Mouse (Mus musculus) cerebellum, adult 9-10 months (tissue): ENCODE results near the gene Ilf2.

ENCODE experiments used
- DNase-seq: peaks from one replicate; pipeline ENCODE4 v3.0.0; 2022

Ilf2 gene

DNA sequence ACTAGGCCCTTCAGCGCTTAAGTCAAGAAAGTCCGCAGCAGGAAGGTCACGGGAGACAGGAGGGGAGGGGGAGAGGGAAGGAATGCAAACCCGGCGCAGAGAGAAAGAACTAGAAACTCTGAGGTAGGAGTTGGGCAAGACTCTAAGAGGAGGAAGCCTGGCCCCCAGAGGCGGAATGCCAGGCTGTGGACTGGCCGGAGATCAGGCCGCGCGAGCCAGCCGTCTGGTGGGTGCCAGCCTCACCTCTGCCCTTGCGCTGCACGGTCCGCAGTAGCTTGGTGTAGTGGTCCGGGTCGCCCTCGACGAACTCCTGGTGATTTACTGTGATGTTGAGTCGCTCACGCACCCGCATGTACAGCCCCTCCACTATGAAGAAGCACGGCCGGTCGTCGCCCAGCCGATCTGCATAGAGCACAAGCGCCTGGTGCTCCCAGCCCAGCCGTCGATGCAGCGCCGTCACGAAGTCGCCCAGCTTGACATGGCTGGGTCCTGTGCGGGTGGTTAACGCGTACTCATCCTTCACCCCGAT lies 11.3 kb upstream of the Ilf2 start:
- DNase-seq, result no peak

DNA sequence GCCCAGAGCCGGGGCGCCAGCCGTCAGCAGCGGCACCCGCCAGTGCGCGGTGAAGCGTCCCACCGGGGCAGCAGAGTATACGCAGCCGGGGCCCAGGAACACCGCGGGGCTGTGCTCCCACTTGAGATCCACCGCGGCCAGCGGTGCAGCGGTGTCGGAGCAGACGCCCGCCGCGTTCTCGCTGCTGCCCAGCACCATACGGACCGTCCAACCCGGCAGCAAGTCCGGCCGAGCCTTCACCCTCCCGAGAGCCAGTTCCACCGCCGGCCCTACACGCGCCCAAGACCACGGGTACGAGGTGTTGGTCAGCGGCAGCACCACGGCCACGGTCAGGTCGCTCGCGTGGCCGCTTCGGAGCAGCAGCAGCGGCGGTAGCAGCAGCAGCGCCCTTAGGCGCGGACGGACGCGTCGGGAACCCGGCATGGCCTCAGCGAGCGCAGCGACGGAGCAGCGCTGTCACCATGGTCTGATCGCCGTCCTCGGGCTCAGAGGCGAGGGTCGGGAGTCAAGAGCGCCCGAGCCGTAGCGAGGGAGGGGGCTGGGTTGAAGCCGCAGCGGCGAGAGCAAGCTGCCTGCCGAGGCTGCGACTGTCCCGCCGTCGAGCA lies 10.7 kb upstream of the Ilf2 start:
- DNase-seq, result no peak

DNA sequence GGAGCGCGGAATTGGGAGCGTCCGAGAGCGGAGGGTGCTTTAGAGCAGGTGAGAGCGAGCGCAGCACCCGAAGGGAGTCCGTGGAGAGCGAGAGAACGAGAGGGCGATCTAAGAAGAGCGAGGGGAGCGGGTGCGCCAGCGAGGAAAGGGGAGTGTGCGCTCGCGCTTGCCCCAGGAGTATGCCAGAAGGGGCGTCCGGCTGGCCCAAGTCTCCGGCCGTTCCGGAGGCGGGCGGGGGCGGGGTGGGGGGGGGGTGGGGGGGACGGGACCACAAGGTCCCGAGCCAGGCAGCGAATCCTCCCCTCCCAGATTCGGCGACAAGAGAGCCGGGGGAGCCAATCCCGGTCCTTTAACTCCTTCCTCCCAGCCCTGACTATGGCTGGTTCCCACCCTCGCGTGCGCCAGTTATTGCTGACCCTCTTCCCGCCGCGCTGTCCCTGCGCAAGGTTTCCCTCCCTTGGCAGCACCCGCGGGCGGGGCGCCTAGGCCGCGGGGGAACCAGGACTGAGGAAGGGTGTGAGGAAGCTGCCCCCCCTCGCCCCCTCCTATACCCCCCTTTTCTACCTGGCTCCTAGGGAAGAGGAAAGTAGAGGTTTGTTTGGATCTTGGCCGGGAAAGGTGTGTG lies 10.1 kb upstream of the Ilf2 start, which contains the start of gene Npr1:
Npr1 (minus strand) TSS at position 181 of the 625 bp plus-strand sequence.
- DNase-seq, result no peak

DNA sequence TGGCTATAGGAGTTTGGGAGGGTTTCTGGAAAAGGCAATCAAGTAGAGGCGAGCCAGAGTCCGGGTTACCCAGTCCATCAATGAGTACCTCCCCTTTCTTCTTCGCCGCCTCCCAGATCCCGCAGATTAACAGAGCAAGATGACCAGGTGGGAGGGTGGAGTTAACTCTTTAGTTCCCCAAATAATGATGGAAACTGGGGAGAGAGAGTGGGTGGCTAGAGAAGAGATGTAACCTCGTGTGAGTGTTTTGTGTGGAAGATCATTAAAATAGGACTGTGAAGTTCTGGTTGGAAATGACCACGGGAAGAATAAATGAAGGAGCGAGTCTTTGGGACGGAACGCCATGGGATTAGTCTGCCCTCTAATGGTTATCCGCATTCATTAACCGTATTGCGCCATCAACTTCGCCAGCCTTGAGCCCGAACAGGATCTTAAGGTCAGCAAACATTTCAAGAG lies 9.6 kb upstream of the Ilf2 start:
- DNase-seq, result peak; percentile 74

DNA sequence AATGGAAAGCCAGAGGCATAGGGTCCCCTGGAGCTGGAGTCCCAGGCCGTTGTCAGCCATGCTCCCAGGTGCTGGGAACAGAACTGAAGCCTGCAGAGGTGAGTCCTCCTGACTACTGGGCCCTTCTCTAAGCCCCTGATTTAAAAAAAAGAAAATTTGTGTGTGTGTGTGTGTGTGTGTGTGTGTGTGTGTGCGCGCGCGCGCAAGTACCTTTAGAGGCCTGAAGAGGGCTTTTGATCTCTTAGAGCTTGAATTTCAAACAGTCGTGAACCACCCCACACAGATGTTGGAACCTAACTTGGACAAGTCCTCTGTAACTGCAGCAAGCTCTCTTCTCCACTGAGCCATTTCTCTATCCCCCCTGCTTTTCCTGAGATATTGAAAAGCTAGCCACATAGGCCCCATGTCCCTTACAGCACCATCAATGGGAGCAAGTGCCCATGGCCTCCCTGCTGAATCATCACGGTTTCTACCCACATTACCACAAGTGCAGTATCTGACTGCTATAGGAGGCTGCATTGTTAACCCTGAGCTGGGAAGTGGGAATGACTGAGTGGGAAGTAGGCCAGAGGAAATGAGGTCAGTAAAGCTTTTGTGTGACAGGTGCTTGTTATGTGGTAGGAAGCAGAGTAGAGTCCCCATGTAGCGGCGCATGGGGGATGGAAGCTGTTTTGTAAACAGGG lies 8.2 kb upstream of the Ilf2 start:
- DNase-seq, result no peak

DNA sequence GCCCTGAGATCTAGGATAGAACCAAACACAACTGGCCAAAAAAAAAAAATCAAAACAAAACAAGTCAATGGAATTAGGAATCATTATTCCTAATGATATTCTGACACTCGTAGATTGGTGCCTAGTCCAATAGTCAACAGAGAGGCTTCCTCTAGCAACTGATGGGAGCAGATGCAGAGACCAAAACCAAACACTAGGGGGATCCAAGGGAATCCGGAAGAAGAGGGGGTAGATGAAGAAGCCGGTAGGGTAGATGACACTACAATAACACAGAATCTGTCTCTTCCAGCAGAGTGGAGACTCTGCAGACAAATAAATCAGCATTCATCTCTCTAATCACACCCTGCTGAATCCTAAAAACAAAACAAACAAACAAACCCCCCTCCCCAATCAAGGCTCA lies 3.7 kb upstream of the Ilf2 start:
- DNase-seq, result no peak

DNA sequence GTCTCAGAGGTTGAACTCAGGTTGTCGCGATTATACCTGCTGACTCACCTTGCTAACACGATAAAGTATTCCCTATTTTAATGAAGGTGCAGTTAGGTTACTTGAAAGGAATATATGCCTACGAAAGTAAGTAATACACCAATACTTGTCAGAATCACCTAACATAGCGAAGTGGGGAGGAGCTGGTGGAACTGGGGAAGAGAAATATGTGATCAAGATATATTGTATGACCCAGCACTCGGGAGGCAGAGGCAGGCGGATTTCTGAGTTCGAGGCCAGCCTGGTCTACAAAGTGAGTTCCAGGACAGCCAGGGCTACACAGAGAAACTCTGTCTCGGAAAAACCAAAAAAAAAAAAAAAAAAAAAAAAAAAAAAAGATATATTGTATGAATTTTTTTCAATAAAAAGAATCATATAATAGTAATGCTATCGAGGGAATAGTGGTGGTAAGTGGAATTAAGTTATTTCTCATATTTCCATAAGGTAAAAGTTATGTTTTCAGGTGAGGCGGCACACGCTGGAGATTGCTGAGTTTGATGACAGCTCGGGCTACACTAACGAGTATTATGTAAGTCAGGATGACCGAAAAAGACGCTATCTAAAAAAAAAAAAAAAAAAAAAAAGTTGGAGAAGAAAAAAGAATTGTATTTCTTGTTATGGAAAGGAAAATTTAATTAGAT lies 635 bp upstream of the Ilf2 start:
- DNase-seq, result peak; percentile 65

DNA sequence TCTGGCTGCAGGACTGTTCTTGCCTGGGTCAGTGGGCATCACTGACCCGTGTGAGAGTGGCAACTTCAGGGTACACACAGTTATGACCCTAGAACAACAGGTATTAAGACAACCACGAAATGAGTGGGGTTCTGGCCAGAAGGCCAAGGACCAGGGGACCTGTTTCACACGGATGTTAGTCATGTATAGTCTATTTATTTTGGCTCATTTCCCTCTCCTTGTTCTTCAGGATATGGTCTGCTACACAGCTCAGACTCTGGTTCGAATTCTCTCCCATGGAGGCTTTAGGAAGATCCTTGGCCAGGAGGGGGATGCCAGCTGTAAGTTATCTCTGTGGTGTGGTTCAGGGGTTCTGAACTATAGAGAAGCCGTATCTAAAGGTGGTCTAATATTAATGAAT lies 11.1 kb downstream of the Ilf2 start:
- no peak for DNase-seq

DNA sequence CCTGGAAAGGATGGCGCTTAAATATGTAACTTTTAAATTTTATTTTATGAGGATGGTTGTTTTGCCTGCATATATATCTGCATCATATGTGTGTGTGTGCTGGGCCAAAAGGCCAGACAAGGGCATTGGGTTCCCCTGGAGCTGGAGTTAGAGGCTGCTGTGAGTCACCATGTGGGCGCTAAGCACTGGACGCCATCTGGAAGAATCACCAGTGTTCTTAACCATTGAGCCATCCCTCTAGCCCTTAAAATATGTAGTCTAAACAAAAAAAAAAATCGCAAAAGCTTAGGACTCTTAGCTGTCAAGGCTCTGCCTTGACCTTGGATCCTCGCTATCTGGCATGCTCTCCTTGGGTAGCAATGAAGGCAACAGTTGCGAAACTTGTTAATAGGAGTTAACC lies 12.7 kb downstream of the Ilf2 start:
- DNase-seq, result no peak

DNA sequence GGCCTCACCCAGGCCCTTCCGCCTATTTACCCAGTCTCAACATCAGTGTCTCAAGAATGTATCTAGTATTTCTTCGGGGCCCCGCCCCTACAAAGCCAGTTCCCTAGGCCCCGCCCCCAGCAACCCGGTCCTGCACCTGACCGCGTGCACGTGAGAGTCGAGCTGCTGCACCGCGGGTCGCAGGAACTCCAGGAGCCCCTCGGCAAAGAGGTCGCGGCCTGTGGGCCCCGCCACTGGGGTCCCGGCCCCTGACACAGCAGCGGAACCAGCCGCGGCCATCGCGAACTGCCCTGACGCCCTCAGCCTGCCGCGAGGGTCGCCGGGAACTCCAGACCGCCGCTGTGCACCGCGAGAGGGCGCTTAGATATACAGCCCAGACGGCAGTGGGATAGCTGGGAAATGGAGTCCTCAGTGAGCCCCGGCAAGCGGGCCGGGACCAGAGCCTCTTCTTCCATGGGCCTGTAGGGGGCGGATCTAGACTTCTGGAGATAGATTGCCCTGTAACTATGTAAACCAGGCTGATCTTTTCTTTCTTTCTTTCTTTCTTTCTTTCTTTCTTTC lies 14.8 kb downstream of the Ilf2 start, which contains the start of gene Snapin:
Snapin (minus strand) TSS at position 338 of the 561 bp plus-strand sequence.
- DNase-seq, result peak; percentile 95

DNA sequence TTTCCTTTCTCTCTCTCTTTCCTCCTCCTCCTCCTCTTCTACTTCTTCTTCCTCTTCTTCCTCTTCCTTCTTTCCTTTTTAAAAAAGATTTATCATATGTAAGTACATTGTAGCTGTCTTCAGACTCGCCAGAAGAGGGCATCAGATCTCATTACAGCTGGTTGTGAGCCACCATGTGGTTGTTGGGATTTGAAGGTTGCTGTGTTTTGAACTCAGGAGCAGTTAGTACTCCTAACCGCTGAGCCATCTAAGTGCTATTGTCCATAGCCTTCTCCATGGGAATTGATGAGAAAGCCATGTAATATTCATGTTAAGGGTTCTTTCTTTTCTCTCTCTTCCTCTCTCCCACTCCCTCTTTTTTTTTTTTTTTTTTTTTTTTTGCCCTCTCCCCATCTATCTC lies 15.4 kb downstream of the Ilf2 start:
- DNase-seq, result peak; percentile 68

DNA sequence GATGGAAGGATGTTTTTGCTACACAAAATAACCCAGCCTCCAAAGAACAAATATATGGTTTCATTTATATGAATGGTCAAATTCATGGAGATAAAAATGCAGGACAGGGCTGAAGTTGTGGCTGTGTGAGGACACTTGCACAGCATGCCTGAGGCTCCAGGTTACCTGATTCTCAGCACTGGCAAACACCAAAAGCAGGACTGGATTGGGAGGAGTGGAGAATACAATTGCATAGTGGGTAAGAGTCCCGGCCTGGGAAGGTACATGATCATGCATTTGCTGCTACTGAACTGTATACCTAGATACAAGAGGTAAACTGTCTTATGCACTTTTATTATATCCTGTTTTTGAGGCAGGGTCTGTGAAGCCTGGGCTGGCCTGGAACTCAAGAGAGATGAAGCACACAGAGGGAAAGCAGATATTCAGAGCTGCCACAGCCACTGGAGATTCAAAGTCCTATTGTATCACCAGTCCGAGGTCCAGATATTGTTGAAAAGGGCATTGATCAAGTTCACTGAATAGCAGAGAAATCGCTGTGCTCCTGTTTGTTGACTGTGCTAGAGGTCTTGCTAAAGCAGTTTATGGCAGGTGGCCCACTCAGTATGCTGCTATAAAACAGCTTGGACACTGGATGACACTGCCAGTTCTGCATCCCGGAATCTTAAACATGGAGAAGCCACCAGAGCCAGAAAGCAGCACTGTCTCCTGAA lies 18.1 kb downstream of the Ilf2 start:
- no peak for DNase-seq

DNA sequence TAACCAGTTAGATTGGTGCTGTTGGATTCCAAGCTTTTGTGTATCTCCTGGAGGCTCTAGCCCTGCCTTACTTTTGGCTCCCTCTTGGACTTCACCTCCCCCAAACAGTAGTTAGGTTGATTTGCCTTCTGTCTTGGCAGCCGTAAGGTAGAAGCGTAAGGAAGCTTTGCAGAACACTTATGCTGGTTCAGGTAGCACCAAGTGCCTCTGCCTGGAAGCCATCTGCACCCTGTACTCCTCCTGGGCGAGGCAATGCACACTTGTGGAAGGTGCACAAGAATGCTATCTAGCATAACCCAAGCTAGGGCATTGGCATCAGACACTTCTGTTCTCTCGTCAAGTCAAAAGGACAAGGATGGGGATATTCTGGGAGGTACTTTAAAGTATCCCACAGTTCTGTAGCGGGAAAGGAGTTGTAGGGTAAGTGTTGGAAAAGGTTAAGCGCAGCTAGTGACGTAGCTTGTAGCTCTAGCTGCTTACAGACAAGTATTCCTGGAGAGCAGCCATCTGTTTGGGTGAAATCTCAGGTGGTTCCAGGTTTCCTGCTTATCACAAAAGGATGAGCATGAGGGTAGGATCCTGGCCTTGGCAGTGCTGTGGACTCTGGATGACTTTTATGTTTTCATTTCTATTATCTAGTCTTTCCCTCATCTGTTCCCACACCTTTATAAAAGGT lies 20.1 kb downstream of the Ilf2 start:
- no peak for DNase-seq

DNA sequence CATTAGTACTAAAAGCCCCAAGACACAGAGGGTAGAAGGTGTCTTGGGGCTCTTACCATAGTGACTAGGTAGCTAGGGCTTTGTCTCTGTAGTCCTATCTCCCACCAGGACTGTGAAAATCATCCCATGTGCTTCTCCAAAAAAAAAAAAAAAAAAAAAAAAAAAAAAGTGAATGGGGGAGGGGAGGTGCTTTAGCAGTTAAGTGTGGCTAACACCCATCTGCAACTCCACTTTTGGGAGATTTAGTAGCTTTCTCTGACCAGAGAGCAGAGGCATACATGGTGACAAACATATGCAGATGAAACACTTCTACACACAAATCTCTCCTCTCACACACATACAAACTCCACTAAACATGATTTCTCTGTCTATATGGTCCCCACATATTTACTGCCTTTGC lies 21.7 kb downstream of the Ilf2 start:
- no peak for DNase-seq

DNA sequence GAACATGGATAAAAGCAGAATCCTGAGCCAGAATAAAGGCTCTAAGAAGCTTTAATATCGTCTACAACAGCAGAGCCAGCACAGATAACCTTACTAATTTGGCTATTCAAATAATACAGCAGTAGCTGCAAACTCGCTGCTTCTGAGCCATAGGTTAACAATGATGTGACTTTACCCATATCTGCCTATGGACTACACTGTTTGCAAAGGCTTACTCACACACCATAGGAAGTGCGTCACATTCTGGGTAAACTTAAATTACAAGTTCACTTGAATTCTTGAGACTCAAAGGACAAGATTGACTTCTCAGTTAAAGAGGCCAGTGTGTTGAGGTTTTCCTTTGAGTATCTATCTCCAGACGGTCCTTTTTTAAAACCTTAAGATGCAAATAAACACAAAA lies 27.5 kb downstream of the Ilf2 start:
- DNase-seq, result no peak

DNA sequence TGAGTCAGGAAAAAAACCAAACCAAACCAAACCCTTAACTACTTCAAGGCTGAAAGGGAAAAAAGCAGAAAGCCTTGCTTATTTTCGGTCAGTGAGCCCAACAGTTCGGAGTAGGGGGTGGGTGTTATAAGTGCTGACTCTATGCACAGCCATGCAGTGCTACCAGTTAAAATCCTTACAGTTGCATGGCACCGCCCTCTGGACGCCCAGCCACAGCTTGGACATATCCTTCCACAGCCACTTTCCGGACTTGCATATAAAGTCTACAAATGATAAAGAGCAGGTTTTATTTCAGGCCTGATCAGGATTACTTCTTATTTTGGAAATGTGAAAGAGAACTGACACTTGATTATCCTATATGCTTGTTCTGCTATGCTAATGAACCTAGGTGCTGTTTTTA lies 29.3 kb downstream of the Ilf2 start:
- no peak for DNase-seq

DNA sequence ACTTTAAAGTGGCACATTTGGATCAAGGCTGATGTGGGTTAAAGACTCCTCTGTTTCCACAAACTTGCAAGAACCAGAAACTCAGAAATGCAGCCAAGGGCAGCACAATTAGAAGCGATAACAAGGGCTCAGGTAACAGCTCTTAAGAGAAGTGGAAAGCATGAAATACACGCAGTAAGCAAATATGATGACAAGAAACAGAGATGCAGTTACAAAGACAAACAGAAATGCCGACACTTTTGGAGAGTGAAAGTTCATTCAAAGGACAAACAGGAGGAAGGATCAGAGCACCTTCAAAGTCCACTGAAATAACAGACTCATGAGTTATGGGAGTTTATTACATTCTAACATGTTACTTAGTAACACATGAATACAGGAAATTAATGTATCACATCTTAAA lies 30.4 kb downstream of the Ilf2 start:
- DNase-seq, result no peak

DNA sequence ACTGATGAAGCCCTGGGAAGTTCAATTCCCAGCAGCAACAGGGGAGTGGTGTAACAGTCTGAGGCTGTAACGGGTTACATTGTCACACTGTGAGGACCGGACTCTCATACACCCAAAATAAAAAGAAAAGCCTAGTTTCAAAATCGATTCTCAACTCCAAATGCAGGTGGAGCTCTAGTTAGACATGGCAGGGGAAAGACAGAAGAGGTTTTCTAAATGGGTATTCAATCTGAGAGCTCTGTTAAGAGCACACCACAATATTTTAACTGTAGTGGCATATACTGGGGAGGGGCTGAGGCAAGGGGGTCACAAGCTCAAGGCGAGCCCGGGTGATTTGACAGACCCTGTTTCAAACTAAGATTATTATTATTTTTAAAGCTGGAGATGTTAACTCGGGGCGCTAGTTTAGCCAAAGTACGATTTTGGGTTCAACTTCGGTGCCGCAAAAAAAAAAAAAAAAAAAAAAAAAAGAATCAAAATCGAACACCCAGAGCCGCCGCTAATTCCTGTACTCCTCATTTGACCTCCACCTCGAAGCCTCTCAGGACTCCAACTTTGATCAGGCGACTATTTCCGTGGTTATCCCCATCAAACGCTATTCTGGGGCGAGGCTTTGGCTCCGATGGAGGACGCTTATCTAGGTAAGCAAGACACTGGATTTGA lies 32.5 kb downstream of the Ilf2 start:
- no peak for DNase-seq

DNA sequence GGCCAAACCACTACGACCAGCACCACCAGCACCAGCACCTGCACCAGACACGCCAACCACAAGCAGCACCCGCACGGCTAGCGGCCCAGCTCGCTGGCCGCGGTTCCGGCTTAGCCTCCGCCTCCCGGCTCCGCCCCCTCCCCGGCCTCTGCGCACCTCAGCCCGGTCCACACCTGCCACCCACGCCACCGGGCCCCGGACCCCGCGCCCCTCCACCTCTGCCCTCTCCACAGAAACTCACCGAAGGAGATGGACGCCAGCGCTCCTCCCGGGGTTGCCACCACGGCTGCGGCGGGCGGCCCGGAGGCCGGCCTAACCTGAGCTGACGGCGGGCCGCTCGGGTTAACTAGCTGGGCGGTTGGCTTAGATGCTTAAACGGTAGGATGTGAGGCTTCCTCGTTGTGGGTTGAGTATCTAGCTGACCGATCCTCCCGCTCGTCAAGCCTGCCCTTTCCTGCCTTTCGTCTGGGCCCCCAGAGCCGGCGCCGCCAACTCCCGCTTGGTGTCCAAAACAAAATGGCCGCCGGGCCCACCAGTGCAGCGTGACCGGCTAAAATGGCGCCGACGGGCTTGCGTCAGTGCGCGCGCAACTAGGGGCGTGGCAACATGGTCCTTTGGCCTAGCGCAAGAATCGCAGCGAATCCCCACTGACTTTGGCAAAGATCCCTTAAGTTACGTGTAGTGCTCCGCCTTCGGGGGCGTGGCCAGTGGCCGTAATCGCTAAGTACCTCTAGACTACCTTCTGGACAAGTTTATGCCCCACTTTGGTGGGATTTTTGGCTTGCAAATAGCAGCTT lies 33.2 kb downstream of the Ilf2 start, which contains the start of gene Chtop:
Chtop (minus strand) TSS at position 549 of the 797 bp plus-strand sequence.
- DNase-seq, result peak; percentile 99

DNA sequence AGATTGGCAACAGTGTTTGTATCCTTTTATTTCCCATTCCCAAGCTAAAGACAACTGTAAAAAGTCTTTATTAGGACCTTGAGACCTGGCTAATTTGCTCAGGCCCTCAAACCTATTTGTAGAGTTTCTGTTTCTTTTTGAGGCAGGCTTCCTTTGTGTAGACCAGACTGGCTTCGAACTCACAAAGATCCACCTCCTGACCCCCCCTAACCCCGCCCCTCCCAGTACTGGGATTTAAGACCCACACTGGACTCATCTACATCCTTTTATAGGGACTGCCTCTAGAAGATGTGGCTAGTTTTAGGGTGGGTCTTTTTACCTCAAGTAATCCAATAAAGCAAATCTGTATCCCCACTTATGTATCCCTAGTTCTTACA lies 33.8 kb downstream of the Ilf2 start:
- DNase-seq, result no peak
